Mouse (Mus musculus) cerebellum, adult 9-10 months (tissue): ENCODE measurements at regions not wholly inside any gene's neighbourhood (a gene's known extent, or its start where the extent isn't known, plus 50 kb on each side); places are given as distances from the start of the nearest gene placed in this dataset.

Experiments used
- DNase-seq: peaks from one replicate; pipeline ENCODE4 v3.0.0; 2022

- DNase-seq: no peak
These were observed 349.8 kb downstream of the Lpin1 start for GRCm38 (mm10) chr12:16260981-16261380.

GRCm38 (mm10) chr12:16260501-16260900, 350.3 kb downstream of the Lpin1 start:
- DNase-seq: no peak

GRCm38 (mm10) chr12:16250621-16251020, 360.1 kb downstream of the Lpin1 start:
- DNase-seq: no peak

- no peak for DNase-seq
These were observed 360.7 kb downstream of the Lpin1 start for GRCm38 (mm10) chr12:16250096-16250495.

- DNase-seq: no peak
These were observed 371.0 kb downstream of the Lpin1 start for GRCm38 (mm10) chr12:16239792-16240191.

- DNase-seq: peak; percentile 70
These were observed 373.3 kb downstream of the Lpin1 start for GRCm38 (mm10) chr12:16237498-16237897.

GRCm38 (mm10) chr12:16233559-16233958, 377.2 kb downstream of the Lpin1 start:
- no peak for DNase-seq

- no peak for DNase-seq
These were observed 377.9 kb downstream of the Lpin1 start for GRCm38 (mm10) chr12:16232828-16233227.

GRCm38 (mm10) chr12:16232051-16232450, 378.7 kb downstream of the Lpin1 start:
- no peak for DNase-seq

GRCm38 (mm10) chr12:16231093-16231492, 379.7 kb downstream of the Lpin1 start:
- no peak for DNase-seq

GRCm38 (mm10) chr12:16225428-16225827, 385.3 kb downstream of the Lpin1 start:
- no peak for DNase-seq

GRCm38 (mm10) chr12:16222836-16223450, 387.8 kb downstream of the Lpin1 start:
- peak; percentile 48 for DNase-seq

GRCm38 (mm10) chr12:16222205-16222604, 388.6 kb downstream of the Lpin1 start:
- DNase-seq: no peak

- DNase-seq: no peak
These were observed 389.6 kb downstream of the Lpin1 start for GRCm38 (mm10) chr12:16221142-16221541.

GRCm38 (mm10) chr12:16220561-16220960, 390.2 kb downstream of the Lpin1 start:
- DNase-seq: no peak

- DNase-seq: no peak
These were observed 391.9 kb downstream of the Lpin1 start for GRCm38 (mm10) chr12:16218906-16219305.

- no peak for DNase-seq
These were observed 393.8 kb upstream of the Trib2 start for GRCm38 (mm10) chr12:16210553-16210952.

- no peak for DNase-seq
These were observed 393.4 kb upstream of the Trib2 start for GRCm38 (mm10) chr12:16210111-16210510.

- DNase-seq: no peak
These were observed 388.2 kb upstream of the Trib2 start for GRCm38 (mm10) chr12:16204941-16205340.

GRCm38 (mm10) chr12:16196917-16197316, 380.2 kb upstream of the Trib2 start:
- DNase-seq: no peak

- no peak for DNase-seq
These were observed 375.2 kb upstream of the Trib2 start for GRCm38 (mm10) chr12:16191803-16192389.

GRCm38 (mm10) chr12:16190706-16191105, 374.0 kb upstream of the Trib2 start:
- DNase-seq: no peak

- DNase-seq: no peak
These were observed 372.7 kb upstream of the Trib2 start for GRCm38 (mm10) chr12:16189441-16189840.

GRCm38 (mm10) chr12:16185976-16186515, 369.3 kb upstream of the Trib2 start:
- DNase-seq: no peak
